Mouse (Mus musculus): Measurements from ENCODE around the gene Alyref2. TPM values are rescaled to one million over a fixed set of nuclear protein-coding genes. Genes with fewer than 3 reads are reported as not detected.
"Not testable (repeated sequence)": the region's sequence is repeated elsewhere in the genome, so short reads cannot be mapped to it uniquely, and the experiment has no call there.

Gene Alyref2
- total RNA-seq (2021), result 1 to 10 TPM; 5.7 to 5.8 TPM
- long read RNA-seq, experiment 1, partial matches to known transcripts, result 0 of 4 reads
- long read RNA-seq, experiment 1, other reads (novel, unspliced or antisense), result 0 of 4 reads
- long read RNA-seq, experiment 2, partial matches to known transcripts, result 0 of 4 reads
- long read RNA-seq, experiment 2, other reads (novel, unspliced or antisense), result 0 of 4 reads

- DNase-seq (ENCODE audit: low spot score in 2 of 2), result peak; percentile 86 to 89
These were observed at the start of gene Alyref2 for GRCm38 (mm10) chr1:171503250-171503591. Gene Alyref2 (plus strand): TSS chr1:171503478.

- DNase-seq (ENCODE audit: low spot score in 2 of 2), result no peak
These were observed 48.4 kb upstream of the Alyref2 start for GRCm38 (mm10) chr1:171454926-171455325.

GRCm38 (mm10) chr1:171457568-171457967, 45.7 kb upstream of the Alyref2 start:
- DNase-seq (ENCODE audit: low spot score in 2 of 2), result no peak

- DNase-seq (ENCODE audit: low spot score in 2 of 2), result no peak
These were observed 43.5 kb upstream of the Alyref2 start for GRCm38 (mm10) chr1:171459791-171460190.

GRCm38 (mm10) chr1:171460551-171461503, 42.5 kb upstream of the Alyref2 start:
- no peak for DNase-seq (ENCODE audit: low spot score in 2 of 2)

- no peak for DNase-seq (ENCODE audit: low spot score in 2 of 2)
These were observed 40.1 kb upstream of the Alyref2 start for GRCm38 (mm10) chr1:171463133-171463532.

GRCm38 (mm10) chr1:171465749-171466412, 37.4 kb upstream of the Alyref2 start:
- no peak for DNase-seq (ENCODE audit: low spot score in 2 of 2)

- DNase-seq (ENCODE audit: low spot score in 2 of 2), result no peak
These were observed 36.7 kb upstream of the Alyref2 start for GRCm38 (mm10) chr1:171466565-171466964.

- DNase-seq (ENCODE audit: low spot score in 2 of 2), result no peak
These were observed 33.6 kb upstream of the Alyref2 start for GRCm38 (mm10) chr1:171469678-171470077.

- DNase-seq (ENCODE audit: low spot score in 2 of 2), result peak; percentile 40 to 70
These were observed 32.9 kb upstream of the Alyref2 start for GRCm38 (mm10) chr1:171470371-171470871.

- DNase-seq (ENCODE audit: low spot score in 2 of 2), result no peak
These were observed 32.4 kb upstream of the Alyref2 start for GRCm38 (mm10) chr1:171470896-171471295.

- no peak for DNase-seq (ENCODE audit: low spot score in 2 of 2)
These were observed 31.8 kb upstream of the Alyref2 start for GRCm38 (mm10) chr1:171471452-171471851.

- DNase-seq (ENCODE audit: low spot score in 2 of 2), result not testable (repeated sequence)
These were observed 31.3 kb upstream of the Alyref2 start for GRCm38 (mm10) chr1:171471941-171472340.

- DNase-seq (ENCODE audit: low spot score in 2 of 2), result no peak
These were observed 29.8 kb upstream of the Alyref2 start for GRCm38 (mm10) chr1:171473506-171473905.

GRCm38 (mm10) chr1:171473920-171474640, 29.2 kb upstream of the Alyref2 start:
- no peak for DNase-seq (ENCODE audit: low spot score in 2 of 2)

- DNase-seq (ENCODE audit: low spot score in 2 of 2), result no peak
These were observed 26.2 kb upstream of the Alyref2 start for GRCm38 (mm10) chr1:171477123-171477522.

GRCm38 (mm10) chr1:171477758-171478545, 25.3 kb upstream of the Alyref2 start:
- no peak for DNase-seq (ENCODE audit: low spot score in 2 of 2)

- peak; percentile 71 to 75 for DNase-seq (ENCODE audit: low spot score in 2 of 2)
These were observed 24.3 kb upstream of the Alyref2 start for GRCm38 (mm10) chr1:171478968-171479367.

- no peak for DNase-seq (ENCODE audit: low spot score in 2 of 2)
These were observed 9.0 kb upstream of the Alyref2 start for GRCm38 (mm10) chr1:171494241-171494640.

GRCm38 (mm10) chr1:171495371-171495770, 7.9 kb upstream of the Alyref2 start:
- DNase-seq (ENCODE audit: low spot score in 2 of 2), result no peak

Data from left cerebral cortex, adult 18-20 months (tissue).